Mouse (Mus musculus): ENCODE measurements at regions not wholly inside any gene's neighbourhood (a gene's known extent, or its start where the extent isn't known, plus 50 kb on each side); places are given as distances from the start of the nearest gene placed in this dataset.

- DNase-seq: no peak
Observed at GRCm38 (mm10) chr16:92891741-92892140, 65.8 kb upstream of the Runx1 start.

- DNase-seq: no peak
Observed at GRCm38 (mm10) chr16:92890713-92891112, 64.8 kb upstream of the Runx1 start.

- no peak for DNase-seq
Observed at GRCm38 (mm10) chr16:92889537-92889936, 63.6 kb upstream of the Runx1 start.

- no peak for DNase-seq
Observed at GRCm38 (mm10) chr16:92886226-92886625, 60.3 kb upstream of the Runx1 start.

- no peak for DNase-seq
Observed at GRCm38 (mm10) chr16:92883821-92884272, 57.9 kb upstream of the Runx1 start.

GRCm38 (mm10) chr16:92880356-92881043 is 54.6 kb upstream of the Runx1 start:
- no peak for DNase-seq

GRCm38 (mm10) chr16:92878081-92878480 is 52.1 kb upstream of the Runx1 start:
- DNase-seq: no peak

Measured in kidney, adult 11 months (tissue).